In genomic region chr3:108044394-108045140, GRCm38 (mm10) we compare ENCODE assay signal across 8 mouse cellular contexts. TPM values are rescaled to one million over a fixed set of nuclear protein-coding genes. Genes with fewer than 3 reads are reported as not detected.
DNase-seq lines count a peak whose midpoint lies in the region; ATAC-seq and TF ChIP-seq lines count a peak whose summit lies in the region.

Gene Gstm4 (minus strand): TSS chr3:108044894.

- no peak for TF ChIP-seq POLR2A in ES-Bruce4 (IDR thresholded peaks at IDR 0.05; ENCODE audit: insufficient read depth, low read length)

- peak within 1 kb of the TSS; percentile 82 for H3K4me2 ChIP-seq in forebrain, embryonic 13.5 days
- H3K4me2 ChIP-seq in heart, postnatal 0 days (ENCODE audit: low read depth, low read length), result peak within 1 kb of the TSS; percentile 75
- H3K4me2 ChIP-seq in liver, embryonic 14.5 days (ENCODE audit: low read depth), result peak within 1 kb of the TSS; percentile 92
- H3K4me2 ChIP-seq in stomach, embryonic 15.5 days, result peak within 1 kb of the TSS; percentile 90

- H3K9me3 ChIP-seq in ES-Bruce4 (replicated peaks; ENCODE audit: control insufficient read depth, insufficient read depth, low read length, poor library complexity, severe bottlenecking), result no peaks in the 10 kb centered on the region
- no peaks in the 10 kb centered on the region for H3K9me3 ChIP-seq in forebrain, embryonic 13.5 days (replicated peaks)
- no peaks in the 10 kb centered on the region for H3K9me3 ChIP-seq in heart, postnatal 0 days (replicated peaks; ENCODE audit: control insufficient read depth, low read length)
- H3K9me3 ChIP-seq in liver, embryonic 14.5 days (ENCODE audit: control insufficient read depth, low read length), result no peaks in the 10 kb centered on the region
- H3K9me3 ChIP-seq in stomach, embryonic 15.5 days, result no peaks in the 10 kb centered on the region

- ATAC-seq in forebrain, embryonic 13.5 days, result peak; percentile 93
- ATAC-seq in heart, postnatal 0 days (ENCODE audit: insufficient read depth, low read depth), result peak; percentile 97
- peak; percentile 94 for ATAC-seq in liver, embryonic 14.5 days (ENCODE audit: insufficient read depth)
- ATAC-seq in stomach, embryonic 15.5 days (ENCODE audit: insufficient read depth, low FRiP score, low read depth), result peak; percentile 92

- peak within 1 kb of the TSS; percentile 78 for H3K4me3 ChIP-seq in ES-Bruce4 (ENCODE audit: low read depth, low read length)
- H3K4me3 ChIP-seq in forebrain, embryonic 13.5 days, result peak within 1 kb of the TSS; percentile 54
- H3K4me3 ChIP-seq in heart, postnatal 0 days (ENCODE audit: low read depth, low read length), result peak within 1 kb of the TSS; percentile 56
- H3K4me3 ChIP-seq in liver, embryonic 14.5 days (ENCODE audit: insufficient read depth in 1 of 2, low read depth in 2 of 2, low read length in 2 of 2), result peak within 1 kb of the TSS; percentile 60 to 72
- peak within 1 kb of the TSS; percentile 53 for H3K4me3 ChIP-seq in stomach, embryonic 15.5 days (replicated peaks)

- 8% methylated on average over 29 of the region's 29 CpGs for WGBS in forebrain, embryonic 13.5 days
- WGBS in heart, postnatal 0 days, result 2% methylated on average over 28 of the region's 29 CpGs
- 6% methylated on average over 29 of the region's 29 CpGs for WGBS in liver, embryonic 14.5 days (ENCODE audit: insufficient replicate concordance)
- 4% methylated on average over 29 of the region's 29 CpGs for WGBS in stomach, embryonic 15.5 days

- peak; percentile 78 for DNase-seq in cerebellum, adult 11 months
- peak; percentile 95 for DNase-seq in heart, postnatal 0 days (ENCODE audit: low spot score)
- DNase-seq in kidney, postnatal 36 days, result peak; percentile 93 to 94
- peak; percentile 80 to 84 (median 81) for DNase-seq in liver, embryonic 14.5 days (ENCODE audit: low read depth in 3 of 3, low spot score in 3 of 3)
- DNase-seq in neural tube, embryonic 10.5 days (ENCODE audit: extremely low spot score, low spot score), result peak; percentile 70

- no peak within 1 kb of the TSS for H3K27ac ChIP-seq in ES-Bruce4 (ENCODE audit: insufficient read depth, low read length)
- no peak within 1 kb of the TSS; the same call in 1 of the 2 replicates for H3K27ac ChIP-seq in forebrain, embryonic 13.5 days
- peak within 1 kb of the TSS; percentile 72 for H3K27ac ChIP-seq in heart, postnatal 0 days (ENCODE audit: low read depth)
- peak within 1 kb of the TSS; percentile 43 for H3K27ac ChIP-seq in liver, embryonic 14.5 days
- H3K27ac ChIP-seq in stomach, embryonic 15.5 days, result peak within 1 kb of the TSS; percentile 70

- H3K27me3 ChIP-seq in ES-Bruce4 (ENCODE audit: control insufficient read depth, insufficient read depth, low read length, poor library complexity, severe bottlenecking), result no peaks in the 10 kb centered on the region
- H3K27me3 ChIP-seq in forebrain, embryonic 13.5 days, result 0 out of 2 replicates have a peak, but pooled peaks cover 3% of the 10 kb centered on the region
- no peaks in the 10 kb centered on the region for H3K27me3 ChIP-seq in heart, postnatal 0 days (ENCODE audit: control insufficient read depth, insufficient read depth, low read length)
- no peaks in the 10 kb centered on the region for H3K27me3 ChIP-seq in liver, embryonic 14.5 days (ENCODE audit: control insufficient read depth, insufficient read depth, low read length)
- no peaks in the 10 kb centered on the region for H3K27me3 ChIP-seq in stomach, embryonic 15.5 days (replicated peaks)

- H3K36me3 ChIP-seq in ES-Bruce4 (ENCODE audit: control insufficient read depth, insufficient read depth, low read length, poor library complexity, severe bottlenecking), result no peaks in the 10 kb centered on the region
- no peaks in the 10 kb centered on the region for H3K36me3 ChIP-seq in forebrain, embryonic 13.5 days (ENCODE audit: poor library complexity, severe bottlenecking)
- no peaks in the 10 kb centered on the region for H3K36me3 ChIP-seq in heart, postnatal 0 days (replicated peaks; ENCODE audit: control insufficient read depth, insufficient read depth, low read length)
- H3K36me3 ChIP-seq in liver, embryonic 14.5 days (replicated peaks; ENCODE audit: control insufficient read depth, insufficient read depth, low read depth), result no peaks in the 10 kb centered on the region
- H3K36me3 ChIP-seq in stomach, embryonic 15.5 days, result no peaks in the 10 kb centered on the region

- TF ChIP-seq CTCF in ES-Bruce4 (IDR thresholded peaks at IDR 0.05; ENCODE audit: low read depth, low read length), result no peak
- no peak; the same call in 1 of the 2 replicates for TF ChIP-seq CTCF in heart, postnatal 0 days (IDR thresholded peaks at IDR 0.05; ENCODE audit: low read depth)
- peak; percentile 32; the same call in 1 of the 2 replicates for TF ChIP-seq CTCF in liver, embryonic 14.5 days (IDR thresholded peaks at IDR 0.05; ENCODE audit: low read depth)

- no peak for TF ChIP-seq EP300 in ES-Bruce4 (IDR thresholded peaks at IDR 0.05; ENCODE audit: insufficient read depth, low read depth, low read length)
- TF ChIP-seq EP300 in heart, postnatal 0 days (IDR thresholded peaks at IDR 0.05; ENCODE audit: low read depth), result no peak
- TF ChIP-seq EP300 in liver, embryonic 14.5 days (IDR thresholded peaks at IDR 0.05; ENCODE audit: low read depth), result no peak

- no peaks in the 10 kb centered on the region for H3K4me1 ChIP-seq in ES-Bruce4 (ENCODE audit: control insufficient read depth, insufficient read depth, low read length)
- H3K4me1 ChIP-seq in forebrain, embryonic 13.5 days, result peaks cover 13% of the 10 kb centered on the region
- peaks cover 13% of the 10 kb centered on the region; the same call in 1 of the 2 replicates for H3K4me1 ChIP-seq in heart, postnatal 0 days (ENCODE audit: control insufficient read depth, insufficient read depth)
- peaks cover 9 to 38% of the 10 kb centered on the region in 2 experiments for H3K4me1 ChIP-seq in liver, embryonic 14.5 days (replicated peaks; ENCODE audit: control insufficient read depth in 2 of 2, insufficient read depth in 2 of 2, low read length in 1 of 2)
- H3K4me1 ChIP-seq in stomach, embryonic 15.5 days, result no peaks in the 10 kb centered on the region

- peak within 1 kb of the TSS; percentile 19 for H3K9ac ChIP-seq in ES-Bruce4 (ENCODE audit: low read depth, poor library complexity, severe bottlenecking)
- H3K9ac ChIP-seq in forebrain, embryonic 13.5 days, result peak within 1 kb of the TSS; percentile 65
- H3K9ac ChIP-seq in heart, postnatal 0 days (replicated peaks; ENCODE audit: low read depth, low read length), result peak within 1 kb of the TSS; percentile 58
- H3K9ac ChIP-seq in liver, embryonic 14.5 days (replicated peaks), result peak within 1 kb of the TSS; percentile 47
- peak within 1 kb of the TSS; percentile 44; the same call in 1 of the 2 replicates for H3K9ac ChIP-seq in stomach, embryonic 15.5 days

RNA-seq across cellular contexts. Expression of gene Gstm4, which starts in this region (rescaled TPM):
- polyA plus RNA-seq in ES-Bruce4 (2011; ENCODE audit: insufficient read depth, insufficient read length, low read depth, missing spikeins), result 14.0 and 15.1 TPM in 2 replicates
- 10.8 and 11.4 TPM in 2 replicates for polyA plus RNA-seq in forebrain, embryonic 13.5 days (2015; fragmentation: Nextera tagmentation; extraction: Ambion mirVana)
- 3.6 and 10.9 TPM in 2 replicates for total RNA-seq in heart, postnatal 0 days (2014; rRNA removed; ENCODE audit: low replicate concordance)
- polyA plus RNA-seq in heart, postnatal 0 days (2015; fragmentation: Nextera tagmentation; extraction: Ambion mirVana), result 17.6 and 17.9 TPM in 2 replicates
- 11.7 and 11.9 TPM in 2 replicates for polyA plus RNA-seq in liver, embryonic 14.5 days (2012; rRNA removed)
- polyA plus RNA-seq in liver, embryonic 14.5 days (2014; fragmentation: Nextera tagmentation; extraction: Ambion mirVana), result 17.3 and 17.7 TPM in 2 replicates
- polyA plus RNA-seq in stomach, embryonic 15.5 days (2015; fragmentation: Nextera tagmentation; extraction: Ambion mirVana), result 23.0 and 28.8 TPM in 2 replicates

Comparison
In these comparisons a context has a peak if more than half of its experiments do, and no peak if none do; other contexts are left out.
1. H3K27ac ChIP-seq: peak in heart, postnatal 0 days (single experiment), liver, embryonic 14.5 days (single experiment) and stomach, embryonic 15.5 days (single experiment); none in ES-Bruce4 (single experiment) and forebrain, embryonic 13.5 days (single experiment).
2. Peak in every context shown above with its lines, with median percentiles within 50 percentile points of each other: H3K4me3 ChIP-seq, H3K9ac ChIP-seq, DNase-seq, ATAC-seq and H3K4me2 ChIP-seq.